Mouse (Mus musculus): ENCODE results near the gene Acot8. TPM values are rescaled to one million over a fixed set of nuclear protein-coding genes. Genes with fewer than 3 reads are reported as not detected.

Gene Acot8
- total and polyA plus RNA-seq, 3 experiments = 11.9 to 26.8 (median 15.8) TPM

- no peaks in the 10 kb centered on the region for H3K27me3 ChIP-seq (replicated peaks)
- no peak overlapping the region for H3K27ac ChIP-seq (ENCODE audit: insufficient read depth, low read depth)
- H3K9ac ChIP-seq (ENCODE audit: insufficient read depth, low read depth) = no peak overlapping the region
- dilution Hi-C loops (cut with MboI; ENCODE audit: extremely low pct_ligation_motif_present, extremely low pct_unique_long_range_greater_than_20kb, low sequenced_read_pairs) = no loop called here
- H3K36me3 ChIP-seq (replicated peaks in 1 of 2; ENCODE audit: control insufficient read depth in 1 of 2, insufficient read depth in 1 of 2, low read length in 1 of 2) = peaks cover 48 to 84% of the 10 kb centered on the region in 2 experiments
- no peak for DNase-seq (ENCODE audit: extremely low read depth)
- H3K9me3 ChIP-seq (replicated peaks; ENCODE audit: low read length) = no peaks in the 10 kb centered on the region
- in situ Hi-C loops (cut with MboI; ENCODE audit: low pct_ligation_motif_present, low pct_unique_long_range_greater_than_20kb, low sequenced_read_pairs) = no loop called here
- H3K79me2 ChIP-seq (replicated peaks; ENCODE audit: control insufficient read depth, extremely low read depth, insufficient read depth, poor library complexity, severe bottlenecking) = no peaks in the 10 kb centered on the region
- no peak overlapping the region for H3K4me2 ChIP-seq (ENCODE audit: insufficient read depth, low read depth, poor library complexity, severe bottlenecking)
- no peak for TF ChIP-seq MEF2A (IDR thresholded peaks at IDR 0.05; ENCODE audit: borderline replicate concordance, low read depth, low read length)
- TF ChIP-seq IRF4 (IDR thresholded peaks at IDR 0.05; ENCODE audit: low read depth, low read length) = no peak
- TF ChIP-seq HCFC1 (IDR thresholded peaks at IDR 0.05; ENCODE audit: low read depth, low read length) = no peak
- TF ChIP-seq E2F4 (IDR thresholded peaks at IDR 0.05; ENCODE audit: insufficient replicate concordance, low read depth, low read length) = no peak
- TF ChIP-seq GABPA (IDR thresholded peaks at IDR 0.05; ENCODE audit: insufficient replicate concordance, low read depth, low read length) = no peak
- TF ChIP-seq TBP (conservative IDR thresholded peaks at IDR 0.05; ENCODE audit: low read depth, low read length) = no peak
- no peak for TF ChIP-seq TCF12 (IDR thresholded peaks at IDR 0.05; ENCODE audit: low read depth, low read length)
- no peak for TF ChIP-seq UBTF (IDR thresholded peaks at IDR 0.05; ENCODE audit: low read depth, low read length)
- no peak for TF ChIP-seq ETS1 (conservative IDR thresholded peaks at IDR 0.05; ENCODE audit: low read depth, low read length)
- no peak for TF ChIP-seq MXI1 (IDR thresholded peaks at IDR 0.05; ENCODE audit: low read depth, low read length)
- no peak for TF ChIP-seq ELF1 (IDR thresholded peaks at IDR 0.05; ENCODE audit: low read depth, low read length)
- TF ChIP-seq MAX (IDR thresholded peaks at IDR 0.05; ENCODE audit: low read length) = no peak
- TF ChIP-seq KAT2A (IDR thresholded peaks at IDR 0.05; ENCODE audit: insufficient replicate concordance, low read length) = no peak
- no peak for TF ChIP-seq CHD1 (IDR thresholded peaks at IDR 0.05; ENCODE audit: low read depth, low read length)
- TF ChIP-seq MYC (IDR thresholded peaks at IDR 0.05; ENCODE audit: low read depth, low read length) = no peak
- TF ChIP-seq SIN3A (IDR thresholded peaks at IDR 0.05; ENCODE audit: low read length) = no peak
- no peak for TF ChIP-seq CHD2 (IDR thresholded peaks at IDR 0.05; ENCODE audit: low read length)
- peaks cover 0 to 6% of the 10 kb centered on the region in 2 experiments; a peak in 2 of 4 replicates for H3K4me1 ChIP-seq (ENCODE audit: control insufficient read depth in 1 of 2, insufficient read depth in 2 of 2)
- no peak overlapping the region for H3K4me3 ChIP-seq (replicated peaks in 1 of 3; ENCODE audit: low read depth in 2 of 3, low read length in 2 of 3, poor library complexity in 1 of 3)
Measured at GRCm38 (mm10) chr2:164792400-164793190, 12.1 kb downstream of the Acot8 start.

DNA sequence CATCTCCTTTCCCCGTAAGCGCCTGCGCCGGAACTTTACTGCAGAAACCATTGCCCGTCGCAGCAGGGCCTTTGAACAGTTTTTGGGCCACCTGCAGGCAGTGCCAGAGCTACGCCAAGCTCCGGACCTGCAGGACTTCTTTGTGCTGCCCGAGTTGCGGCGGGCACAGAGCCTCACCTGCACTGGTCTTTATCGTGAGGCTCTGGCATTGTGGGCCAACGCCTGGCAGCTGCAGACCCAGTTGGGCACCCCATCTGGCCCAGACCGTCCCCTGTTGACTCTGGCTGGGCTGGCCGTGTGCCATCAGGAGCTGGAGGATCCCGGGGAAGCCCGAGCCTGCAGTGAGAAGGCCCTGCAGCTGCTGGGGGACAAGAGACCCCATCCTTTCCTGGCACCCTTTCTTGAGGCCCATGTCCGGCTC, 12.8 kb downstream of the Acot8 start:
- dilution Hi-C loops (cut with MboI; ENCODE audit: extremely low pct_ligation_motif_present, extremely low pct_unique_long_range_greater_than_20kb, low sequenced_read_pairs) = no loop called here
- no peak overlapping the region for H3K4me2 ChIP-seq (ENCODE audit: insufficient read depth, low read depth, poor library complexity, severe bottlenecking)
- TF ChIP-seq TCF12 (IDR thresholded peaks at IDR 0.05; ENCODE audit: low read depth, low read length) (no peak), USF1 (IDR thresholded peaks at IDR 0.05; ENCODE audit: low read depth, low read length) (no peak), NRF1 (IDR thresholded peaks at IDR 0.05; ENCODE audit: low read depth, low read length) (no peak), EP300 (IDR thresholded peaks at IDR 0.05; ENCODE audit: low read length) (no peak), KAT2A (IDR thresholded peaks at IDR 0.05; ENCODE audit: insufficient replicate concordance, low read length) (no peak), RAD21 (IDR thresholded peaks at IDR 0.05; ENCODE audit: low read depth, low read length) (no peak), SIN3A (IDR thresholded peaks at IDR 0.05; ENCODE audit: low read length) (no peak), CHD1 (IDR thresholded peaks at IDR 0.05; ENCODE audit: low read depth, low read length) (no peak), MAX (IDR thresholded peaks at IDR 0.05; ENCODE audit: low read length) (no peak), POLR2AphosphoS2 (IDR thresholded peaks at IDR 0.05; ENCODE audit: low read depth, low read length) (no peak)
- no peak overlapping the region for H3K27ac ChIP-seq (ENCODE audit: insufficient read depth, low read depth)
- DNase-seq (ENCODE audit: extremely low read depth) = no peak
- no peaks in the 10 kb centered on the region for H3K9me3 ChIP-seq (replicated peaks; ENCODE audit: low read length)
- no peaks in the 10 kb centered on the region for H3K79me2 ChIP-seq (replicated peaks; ENCODE audit: control insufficient read depth, extremely low read depth, insufficient read depth, poor library complexity, severe bottlenecking)
- H3K4me1 ChIP-seq (ENCODE audit: control insufficient read depth in 1 of 2, insufficient read depth in 2 of 2) = peaks cover 0 to 7% of the 10 kb centered on the region in 2 experiments; a peak in 3 of 4 replicates
- no peak overlapping the region for H3K9ac ChIP-seq (ENCODE audit: insufficient read depth, low read depth)
- in situ Hi-C loops (cut with MboI; ENCODE audit: low pct_ligation_motif_present, low pct_unique_long_range_greater_than_20kb, low sequenced_read_pairs) = no loop called here
- no peaks in the 10 kb centered on the region for H3K27me3 ChIP-seq (replicated peaks)
- no peak overlapping the region for H3K4me3 ChIP-seq (replicated peaks in 1 of 3; ENCODE audit: low read depth in 2 of 3, low read length in 2 of 3, poor library complexity in 1 of 3)
- peaks cover 44 to 78% of the 10 kb centered on the region in 2 experiments for H3K36me3 ChIP-seq (replicated peaks in 1 of 2; ENCODE audit: control insufficient read depth in 1 of 2, insufficient read depth in 1 of 2, low read length in 1 of 2)

Data from CH12.LX (cell line).